Mouse (Mus musculus): ENCODE data around the gene Selenoh. TPM values are rescaled to one million over a fixed set of nuclear protein-coding genes. Genes with fewer than 3 reads are reported as not detected.

The Selenoh gene
- polyA plus RNA-seq, 1 experiment from 2014 or later: 502 TPM

Other genes with a start within 250 kb of the Selenoh start
- 13.3 and 14.1 TPM in 2 replicates for gene Calcrl, start 245.4 kb downstream of the Selenoh start, polyA plus RNA-seq (2014; fragmentation: Nextera tagmentation; extraction: Ambion mirVana)
- 9.0 and 9.9 TPM in 2 replicates for gene Tfpi, start 194.0 kb downstream of the Selenoh start, polyA plus RNA-seq (2014; fragmentation: Nextera tagmentation; extraction: Ambion mirVana)
- gene Ctnnd1, start 20.0 kb downstream of the Selenoh start, polyA plus RNA-seq (2014; fragmentation: Nextera tagmentation; extraction: Ambion mirVana): 33.4 and 36.2 TPM in 2 replicates
- gene Btbd18, start 11.7 kb downstream of the Selenoh start, polyA plus RNA-seq (2014; fragmentation: Nextera tagmentation; extraction: Ambion mirVana): 0.36 and 0.77 TPM in 2 replicates
- gene Gm28635, start 7.3 kb upstream of the Selenoh start, polyA plus RNA-seq (2014; fragmentation: Nextera tagmentation; extraction: Ambion mirVana): not detected in 2 replicates
- 68.3 and 69.2 TPM in 2 replicates for gene Med19, start 7.6 kb upstream of the Selenoh start, polyA plus RNA-seq (2014; fragmentation: Nextera tagmentation; extraction: Ambion mirVana)
- gene Tmx2, start 8.4 kb upstream of the Selenoh start, polyA plus RNA-seq (2014; fragmentation: Nextera tagmentation; extraction: Ambion mirVana): 177 and 184 TPM in 2 replicates
- 27.7 and 28.4 TPM in 2 replicates for gene Zdhhc5, start 44.4 kb upstream of the Selenoh start, polyA plus RNA-seq (2014; fragmentation: Nextera tagmentation; extraction: Ambion mirVana)
- gene Clp1, start 56.6 kb upstream of the Selenoh start, polyA plus RNA-seq (2014; fragmentation: Nextera tagmentation; extraction: Ambion mirVana): 44.5 and 45.1 TPM in 2 replicates
- gene Ypel4, start 63.3 kb upstream of the Selenoh start, polyA plus RNA-seq (2014; fragmentation: Nextera tagmentation; extraction: Ambion mirVana): 12.7 and 13.2 TPM in 2 replicates
- gene Gm19426, start 72.9 kb upstream of the Selenoh start, polyA plus RNA-seq (2014; fragmentation: Nextera tagmentation; extraction: Ambion mirVana): 3.7 and 4.3 TPM in 2 replicates
- gene Serping1, start 104.7 kb upstream of the Selenoh start, polyA plus RNA-seq (2014; fragmentation: Nextera tagmentation; extraction: Ambion mirVana): 30.4 and 35.7 TPM in 2 replicates
- gene Ube2l6, start 128.1 kb upstream of the Selenoh start, polyA plus RNA-seq (2014; fragmentation: Nextera tagmentation; extraction: Ambion mirVana): 36.6 and 38.4 TPM in 2 replicates
- not detected in 2 replicates for gene Smtnl1, start 151.9 kb upstream of the Selenoh start, polyA plus RNA-seq (2014; fragmentation: Nextera tagmentation; extraction: Ambion mirVana)
- 43.0 and 43.4 TPM in 2 replicates for gene Timm10, start 156.2 kb upstream of the Selenoh start, polyA plus RNA-seq (2014; fragmentation: Nextera tagmentation; extraction: Ambion mirVana)
- 22.0 and 27.5 TPM in 2 replicates for gene Slc43a1, start 168.1 kb upstream of the Selenoh start, polyA plus RNA-seq (2014; fragmentation: Nextera tagmentation; extraction: Ambion mirVana)
- 5.2 and 6.5 TPM in 2 replicates for gene Rtn4rl2, start 215.9 kb upstream of the Selenoh start, polyA plus RNA-seq (2014; fragmentation: Nextera tagmentation; extraction: Ambion mirVana)

Data from forebrain, embryonic 11.5 days (tissue).